Mouse (Mus musculus): ENCODE measurements around the gene Kif6. TPM values are rescaled to one million over a fixed set of nuclear protein-coding genes. Genes with fewer than 3 reads are reported as not detected.

Kif6 gene
- polyA plus RNA-seq, 1 experiment from 2014 or later: 3.5 TPM

DNA sequence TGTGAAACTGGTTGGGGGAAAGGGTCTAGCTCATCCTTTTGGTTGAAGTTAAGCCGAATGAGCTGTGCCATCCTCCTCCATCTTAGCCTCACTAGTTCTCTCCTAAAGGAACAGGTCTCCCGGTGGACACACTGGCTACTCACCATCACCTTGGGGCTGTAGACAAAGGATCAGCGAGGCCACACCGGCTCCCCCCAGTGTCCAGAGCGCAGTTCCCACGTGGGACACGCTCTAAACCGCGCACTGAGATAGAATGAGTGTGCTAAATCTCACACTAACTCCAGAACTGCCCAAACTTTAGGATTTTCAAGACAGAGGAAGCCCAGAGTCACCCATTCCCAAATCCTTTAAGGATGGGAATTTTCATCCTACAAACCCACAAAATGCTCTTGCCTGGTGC lies 254.3 kb downstream of the Kif6 start:
- no peak for ATAC-seq (ENCODE audit: insufficient read depth, low FRiP score, low TSS enrichment)
- Histone ChIP-seq H3K27ac (ENCODE audit: low read depth, low read length) (no peak overlapping the region), H3K4me3 (ENCODE audit: low read depth, low read length) (no peak overlapping the region), H3K9ac (ENCODE audit: low read length) (no peak overlapping the region), H3K27me3 (ENCODE audit: control insufficient read depth, insufficient read depth, low read length) (no peaks in the 10 kb centered on the region), H3K4me1 (ENCODE audit: control insufficient read depth, insufficient read depth, low read length) (0 out of 2 replicates have a peak, but pooled peaks cover under 1% of the 10 kb centered on the region), H3K36me3 (ENCODE audit: control insufficient read depth, insufficient read depth, low read length) (no peaks in the 10 kb centered on the region), H3K4me2 (ENCODE audit: low read depth) (no peak overlapping the region), H3K9me3 (ENCODE audit: control insufficient read depth, low read length) (no peaks in the 10 kb centered on the region)
- WGBS: 77% methylated on average over 9 of the region's 9 CpGs
- DNase-seq (ENCODE audit: low spot score): no peak

DNA sequence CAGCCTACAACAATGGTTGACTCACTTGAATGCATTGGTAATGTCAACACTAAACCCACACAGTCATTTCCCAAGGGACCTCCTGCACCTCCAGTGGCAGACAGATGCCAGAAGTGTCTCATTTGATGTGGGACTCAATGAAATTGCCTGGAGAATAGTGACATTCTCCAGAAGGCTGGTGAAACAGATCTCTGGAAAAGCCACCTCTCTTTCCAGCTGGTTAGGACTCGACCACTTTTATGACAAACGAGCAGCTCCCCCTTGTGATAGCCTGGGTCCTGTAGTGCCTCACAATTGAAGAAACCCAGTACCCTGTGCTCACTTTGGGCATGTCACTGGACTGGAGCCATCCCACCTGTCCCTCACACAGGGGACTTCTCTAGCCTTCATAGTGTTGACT lies 257.4 kb downstream of the Kif6 start:
- WGBS: 22% methylated on average over 2 of the region's 2 CpGs
- Histone ChIP-seq H3K27ac (ENCODE audit: low read depth, low read length) (no peak overlapping the region), H3K4me1 (ENCODE audit: control insufficient read depth, insufficient read depth, low read length) (peaks cover 7% of the 10 kb centered on the region), H3K27me3 (ENCODE audit: control insufficient read depth, insufficient read depth, low read length) (no peaks in the 10 kb centered on the region), H3K4me3 (ENCODE audit: low read depth, low read length) (no peak overlapping the region), H3K4me2 (ENCODE audit: low read depth) (no peak overlapping the region), H3K9me3 (ENCODE audit: control insufficient read depth, low read length) (no peaks in the 10 kb centered on the region), H3K9ac (ENCODE audit: low read length) (no peak overlapping the region), H3K36me3 (ENCODE audit: control insufficient read depth, insufficient read depth, low read length) (no peaks in the 10 kb centered on the region)
- DNase-seq (ENCODE audit: low spot score): no peak
- ATAC-seq (ENCODE audit: insufficient read depth, low FRiP score, low TSS enrichment): no peak

DNA sequence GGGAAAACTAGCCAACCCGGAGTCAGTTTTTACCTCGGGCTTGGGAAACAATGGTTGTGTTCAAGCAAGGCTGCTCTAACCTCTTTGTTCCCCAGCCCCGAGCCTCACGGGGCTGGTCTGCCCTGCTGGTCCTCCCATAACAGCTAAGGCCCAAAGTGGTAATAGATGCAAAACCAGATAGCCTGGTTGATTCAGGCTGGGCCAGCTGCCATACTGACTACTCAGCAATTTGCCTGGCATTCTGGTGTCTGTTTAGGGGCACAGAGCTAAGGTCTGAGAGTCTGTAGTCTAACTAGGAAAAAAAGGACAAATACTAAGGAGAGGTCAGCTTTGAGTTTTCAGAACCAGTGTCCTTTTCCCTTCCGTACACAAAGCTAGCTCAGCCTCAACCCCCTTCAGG lies 259.8 kb downstream of the Kif6 start:
- no peaks in the 10 kb centered on the region for H3K27me3 ChIP-seq (ENCODE audit: control insufficient read depth, insufficient read depth, low read length)
- no peaks in the 10 kb centered on the region for H3K9me3 ChIP-seq (ENCODE audit: control insufficient read depth, low read length)
- no peaks in the 10 kb centered on the region for H3K36me3 ChIP-seq (ENCODE audit: control insufficient read depth, insufficient read depth, low read length)
- peaks cover 7% of the 10 kb centered on the region for H3K4me1 ChIP-seq (ENCODE audit: control insufficient read depth, insufficient read depth, low read length)
- H3K27ac ChIP-seq (ENCODE audit: low read depth, low read length): no peak overlapping the region
- H3K4me2 ChIP-seq (ENCODE audit: low read depth): no peak overlapping the region
- H3K4me3 ChIP-seq (ENCODE audit: low read depth, low read length): no peak overlapping the region
- H3K9ac ChIP-seq (ENCODE audit: low read length): no peak overlapping the region
- ATAC-seq (ENCODE audit: insufficient read depth, low FRiP score, low TSS enrichment): no peak
- DNase-seq (ENCODE audit: low spot score): no peak
- WGBS: 81% methylated on average over 5 of the region's 5 CpGs

DNA sequence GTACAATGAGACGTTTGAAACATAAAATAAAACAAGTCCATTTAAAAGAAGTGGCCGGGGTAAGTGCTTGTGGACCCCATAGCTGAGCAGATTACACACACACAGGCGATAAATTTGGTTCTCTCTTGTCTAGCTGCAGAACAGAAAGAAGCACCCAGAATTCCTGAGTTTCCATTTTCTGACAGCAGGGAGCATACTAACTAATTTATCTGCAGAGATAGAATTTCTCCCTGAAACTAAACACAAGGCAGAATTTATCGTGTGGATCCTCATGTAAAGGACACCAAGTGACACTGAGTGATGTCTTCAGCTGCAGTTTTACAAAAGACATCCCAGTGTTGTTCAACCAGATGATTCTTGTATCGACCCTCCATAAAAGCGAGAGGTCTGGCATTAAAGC lies 260.5 kb downstream of the Kif6 start:
- no peak for DNase-seq (ENCODE audit: low spot score)
- WGBS: 64% methylated on average over 6 of the region's 6 CpGs
- H3K27me3 ChIP-seq (ENCODE audit: control insufficient read depth, insufficient read depth, low read length): no peaks in the 10 kb centered on the region
- no peak overlapping the region for H3K4me3 ChIP-seq (ENCODE audit: low read depth, low read length)
- no peak overlapping the region for H3K4me2 ChIP-seq (ENCODE audit: low read depth)
- H3K27ac ChIP-seq (ENCODE audit: low read depth, low read length): no peak overlapping the region
- H3K9me3 ChIP-seq (ENCODE audit: control insufficient read depth, low read length): no peaks in the 10 kb centered on the region
- H3K36me3 ChIP-seq (ENCODE audit: control insufficient read depth, insufficient read depth, low read length): no peaks in the 10 kb centered on the region
- no peak for ATAC-seq (ENCODE audit: insufficient read depth, low FRiP score, low TSS enrichment)
- no peak overlapping the region for H3K9ac ChIP-seq (ENCODE audit: low read length)
- peaks cover 7% of the 10 kb centered on the region for H3K4me1 ChIP-seq (ENCODE audit: control insufficient read depth, insufficient read depth, low read length)

DNA sequence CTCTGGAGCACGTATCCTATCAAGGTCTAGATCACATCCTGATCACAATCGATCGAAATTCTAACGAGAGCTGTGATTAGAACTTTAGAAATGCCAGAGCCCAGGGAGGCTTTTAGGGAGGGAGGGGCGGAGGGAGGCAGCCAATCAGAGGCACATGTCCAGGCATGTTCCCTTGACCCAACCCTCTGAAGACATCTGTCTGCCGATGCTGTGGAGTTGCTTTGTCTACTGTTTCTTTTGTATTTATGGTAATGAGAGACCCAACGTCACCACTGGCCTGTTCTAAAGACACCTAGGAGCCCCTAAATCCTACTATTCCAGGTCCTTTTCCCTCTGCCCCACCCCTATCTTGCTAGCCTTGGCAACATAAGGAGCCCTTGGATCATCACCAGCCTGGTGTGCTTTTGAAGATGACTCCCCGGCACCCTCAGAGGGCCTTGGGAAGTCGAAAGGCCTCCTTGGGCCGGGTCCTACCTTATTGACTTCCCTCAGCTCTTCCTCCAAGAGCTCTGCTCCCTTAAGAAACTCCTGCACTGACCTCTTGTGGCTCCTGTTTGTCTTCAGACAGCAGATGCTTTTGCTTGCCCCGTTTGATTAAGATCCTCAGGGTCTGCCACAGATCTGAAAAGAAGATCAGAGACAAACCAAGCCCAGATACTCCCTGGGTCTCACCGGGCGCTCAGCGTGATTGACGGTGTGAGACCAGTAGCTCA lies 261.2 kb downstream of the Kif6 start:
- H3K27ac ChIP-seq (ENCODE audit: low read depth, low read length): no peak overlapping the region
- ATAC-seq (ENCODE audit: insufficient read depth, low FRiP score, low TSS enrichment): no peak
- WGBS: 52% methylated on average over 15 of the region's 15 CpGs

DNA sequence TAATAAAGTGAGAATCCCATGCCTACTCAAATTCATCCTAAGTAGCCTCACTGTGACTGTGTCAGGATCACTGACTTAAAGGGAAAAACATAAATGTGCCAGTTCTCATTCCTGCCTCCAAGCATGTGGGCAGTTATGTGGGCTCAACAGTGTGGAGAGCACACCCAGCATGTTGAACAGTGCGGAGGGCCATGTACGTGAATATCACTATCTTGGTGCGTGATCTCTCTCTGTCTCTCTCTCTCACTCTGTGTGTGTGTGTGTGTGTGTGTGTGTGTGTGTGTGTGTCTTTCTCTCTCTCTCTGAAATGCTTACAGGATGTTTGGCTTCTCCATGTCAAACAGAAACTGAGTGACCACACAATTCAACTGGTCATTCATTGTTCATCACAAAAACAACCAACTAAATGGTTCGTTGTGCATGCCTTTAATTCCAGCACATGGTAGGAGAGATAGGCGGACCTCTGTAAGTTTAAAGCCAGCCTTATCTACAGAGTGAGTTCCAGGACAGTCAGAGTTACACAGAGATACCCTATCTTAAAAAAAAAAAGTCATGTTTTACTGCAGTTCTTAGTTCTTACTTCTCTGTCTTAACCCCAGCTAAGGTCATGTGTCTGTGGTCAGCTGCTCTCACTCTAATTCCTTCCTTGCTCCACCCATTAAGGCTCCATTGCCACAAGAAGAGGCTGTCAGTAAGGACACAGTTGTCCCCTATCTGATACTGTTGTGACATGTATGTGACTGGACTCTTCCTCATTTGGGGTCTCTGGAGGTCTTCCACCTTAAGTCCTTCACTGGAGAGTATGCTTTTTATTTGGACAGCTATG lies 266.2 kb downstream of the Kif6 start:
- H3K9me3 ChIP-seq (ENCODE audit: control insufficient read depth, low read length): no peaks in the 10 kb centered on the region
- ATAC-seq (ENCODE audit: insufficient read depth, low FRiP score, low TSS enrichment): no peak
- H3K36me3 ChIP-seq (ENCODE audit: control insufficient read depth, insufficient read depth, low read length): no peaks in the 10 kb centered on the region
- no peak overlapping the region for H3K27ac ChIP-seq (ENCODE audit: low read depth, low read length)
- no peak overlapping the region for H3K4me2 ChIP-seq (ENCODE audit: low read depth)
- H3K4me1 ChIP-seq (ENCODE audit: control insufficient read depth, insufficient read depth, low read length): peaks cover 1% of the 10 kb centered on the region
- 85% methylated on average over 5 of the region's 5 CpGs for WGBS
- no peak overlapping the region for H3K9ac ChIP-seq (ENCODE audit: low read length)
- H3K4me3 ChIP-seq (ENCODE audit: low read depth, low read length): no peak overlapping the region
- DNase-seq (ENCODE audit: low spot score): no peak
- H3K27me3 ChIP-seq (ENCODE audit: control insufficient read depth, insufficient read depth, low read length): no peaks in the 10 kb centered on the region

More for the DNA sequence above, 261.2 kb downstream of the Kif6 start:
- DNase-seq (ENCODE audit: low spot score): no peak
- H3K4me2 ChIP-seq (ENCODE audit: low read depth): no peak overlapping the region
- H3K36me3 ChIP-seq (ENCODE audit: control insufficient read depth, insufficient read depth, low read length): no peaks in the 10 kb centered on the region
- H3K4me3 ChIP-seq (ENCODE audit: low read depth, low read length): no peak overlapping the region
- H3K9me3 ChIP-seq (ENCODE audit: control insufficient read depth, low read length): no peaks in the 10 kb centered on the region
- H3K4me1 ChIP-seq (ENCODE audit: control insufficient read depth, insufficient read depth, low read length): peaks cover 7% of the 10 kb centered on the region
- no peaks in the 10 kb centered on the region for H3K27me3 ChIP-seq (ENCODE audit: control insufficient read depth, insufficient read depth, low read length)
- no peak overlapping the region for H3K9ac ChIP-seq (ENCODE audit: low read length)

DNA sequence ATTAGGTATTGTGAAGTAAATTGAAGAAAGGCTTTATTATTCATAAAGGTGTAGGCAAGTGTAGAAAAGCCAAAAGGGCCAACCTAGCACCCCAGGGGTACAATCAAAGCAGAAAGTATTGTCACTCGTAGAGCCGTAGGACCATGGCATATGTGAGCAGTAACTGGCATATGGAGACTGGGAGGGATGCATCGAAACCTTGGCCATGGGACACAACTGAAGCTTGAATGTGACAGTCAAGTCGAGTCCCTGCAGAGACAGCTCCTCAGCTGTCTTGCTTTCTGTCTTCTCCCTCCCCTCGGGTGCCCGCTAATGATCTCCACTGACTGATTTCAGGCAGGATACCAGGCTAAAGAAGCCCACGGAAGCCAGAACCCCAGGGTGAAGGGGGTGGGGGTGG lies 266.9 kb downstream of the Kif6 start:
- H3K4me1 ChIP-seq (ENCODE audit: control insufficient read depth, insufficient read depth, low read length): no peaks in the 10 kb centered on the region
- no peak overlapping the region for H3K9ac ChIP-seq (ENCODE audit: low read length)
- H3K36me3 ChIP-seq (ENCODE audit: control insufficient read depth, insufficient read depth, low read length): no peaks in the 10 kb centered on the region
- no peak overlapping the region for H3K27ac ChIP-seq (ENCODE audit: low read depth, low read length)
- H3K9me3 ChIP-seq (ENCODE audit: control insufficient read depth, low read length): no peaks in the 10 kb centered on the region
- 78% methylated on average over 7 of the region's 7 CpGs for WGBS
- DNase-seq (ENCODE audit: low spot score) (no peak), ATAC-seq (ENCODE audit: insufficient read depth, low FRiP score, low TSS enrichment) (no peak)
- H3K4me3 ChIP-seq (ENCODE audit: low read depth, low read length): no peak overlapping the region
- H3K4me2 ChIP-seq (ENCODE audit: low read depth): no peak overlapping the region
- no peaks in the 10 kb centered on the region for H3K27me3 ChIP-seq (ENCODE audit: control insufficient read depth, insufficient read depth, low read length)

DNA sequence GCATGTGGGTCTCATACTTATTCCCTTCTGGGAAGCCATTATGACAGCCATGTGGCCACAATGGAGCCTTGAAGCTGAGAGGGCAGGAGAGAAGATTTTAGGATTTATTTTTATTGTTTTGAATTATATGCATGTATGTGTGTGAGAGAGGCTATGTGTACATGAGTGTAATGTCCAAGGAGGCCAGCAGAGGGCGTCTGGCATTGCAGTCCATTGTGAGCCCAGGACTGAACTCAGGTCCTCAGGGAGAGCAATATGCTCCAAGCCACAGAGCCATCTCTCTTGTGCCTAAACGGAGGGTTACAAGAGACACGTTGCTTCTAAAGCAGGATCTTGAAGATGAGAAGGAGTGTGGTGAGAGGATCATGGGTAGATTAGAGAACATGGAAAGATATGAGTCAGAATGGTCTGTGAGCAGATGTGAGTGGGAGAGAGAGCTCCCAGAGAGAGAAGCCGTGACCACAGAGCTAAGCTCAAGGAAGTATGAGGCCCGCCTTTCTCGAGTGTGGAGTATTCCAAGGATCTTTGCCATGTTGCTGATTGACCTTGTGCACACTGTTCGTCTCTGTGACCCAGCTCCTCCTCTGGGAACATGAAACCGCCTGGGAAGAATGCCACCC lies 268.3 kb downstream of the Kif6 start:
- DNase-seq (ENCODE audit: low spot score) (no peak), ATAC-seq (ENCODE audit: insufficient read depth, low FRiP score, low TSS enrichment) (no peak)
- no peak overlapping the region for H3K4me3 ChIP-seq (ENCODE audit: low read depth, low read length)
- no peaks in the 10 kb centered on the region for H3K9me3 ChIP-seq (ENCODE audit: control insufficient read depth, low read length)
- peaks cover 4% of the 10 kb centered on the region; the same call in 1 of the 2 replicates for H3K4me1 ChIP-seq (ENCODE audit: control insufficient read depth, insufficient read depth, low read length)
- no peaks in the 10 kb centered on the region for H3K27me3 ChIP-seq (ENCODE audit: control insufficient read depth, insufficient read depth, low read length)
- 91% methylated on average over 8 of the region's 8 CpGs for WGBS
- no peaks in the 10 kb centered on the region for H3K36me3 ChIP-seq (ENCODE audit: control insufficient read depth, insufficient read depth, low read length)
- H3K9ac ChIP-seq (ENCODE audit: low read length): no peak overlapping the region
- no peak overlapping the region for H3K27ac ChIP-seq (ENCODE audit: low read depth, low read length)
- no peak overlapping the region for H3K4me2 ChIP-seq (ENCODE audit: low read depth)
